In genomic region chr10:85598093-85598599, GRCm38 (mm10) we compare ENCODE assay signal across 10 mouse cellular contexts.
DNase-seq lines count a peak whose midpoint lies in the region; ATAC-seq and TF ChIP-seq lines count a peak whose summit lies in the region.
"Had no signal": no experiment of that assay in that cellular context is flagged by ENCODE, and none has a peak within 500 bp of the region (broad histone marks: within the 10 kb centered on the region; RNA-seq: fewer than 3 reads in every experiment).

No protein-coding gene starts in this region.

- H3K4me3 ChIP-seq in lung, adult 2 months (replicated peaks; ENCODE audit: extremely low read depth, low read depth, low read length): no peak overlapping the region
- H3K4me3 ChIP-seq in embryonic facial prominence, embryonic 11.5 days (ENCODE audit: low read depth, low read length): peak overlapping the region; percentile 49
- H3K4me3 ChIP-seq in intestine, postnatal 0 days (ENCODE audit: low read depth, low read length): peak overlapping the region; percentile 36; the same call in 1 of the 2 replicates
- peak overlapping the region; percentile 39 for H3K4me3 ChIP-seq in lung, embryonic 14.5 days (ENCODE audit: low read depth, low read length)

- WGBS in lung, adult 2 months: 35% methylated on average over 9 of the region's 9 CpGs
- WGBS in embryonic facial prominence, embryonic 11.5 days: 46% methylated on average over 9 of the region's 9 CpGs
- 33% methylated on average over 9 of the region's 9 CpGs for WGBS in intestine, postnatal 0 days
- WGBS in lung, embryonic 14.5 days: 27% methylated on average over 9 of the region's 9 CpGs

- peak; percentile 6 to 24 for DNase-seq in lung, adult 18-20 months
- no peak for DNase-seq in lung, adult 2 months
- DNase-seq in embryonic facial prominence, embryonic 11.5 days (ENCODE audit: low spot score): no peak
- peak; percentile 95 for DNase-seq in heart, adult 11 months
- peak; percentile 71 for DNase-seq in lung, embryonic 14.5 days
- peak; percentile 49 for DNase-seq in right cerebral cortex, postnatal 4 days
- no peak for DNase-seq in ovary, adult 18-20 months (ENCODE audit: low spot score)

- peak overlapping the region; percentile 65 for H3K9ac ChIP-seq in embryonic facial prominence, embryonic 11.5 days (replicated peaks; ENCODE audit: low read length)
- H3K9ac ChIP-seq in intestine, postnatal 0 days (ENCODE audit: low read depth, low read length): no peak overlapping the region
- peak overlapping the region; percentile 36; the same call in 1 of the 2 replicates for H3K9ac ChIP-seq in lung, embryonic 14.5 days
- H3K9ac ChIP-seq: liver, embryonic 14.5 days had no signal

- H3K27me3 ChIP-seq in embryonic facial prominence, embryonic 11.5 days (ENCODE audit: control insufficient read depth, insufficient read depth, low read length): no peaks in the 10 kb centered on the region
- no peaks in the 10 kb centered on the region for H3K27me3 ChIP-seq in intestine, postnatal 0 days (replicated peaks; ENCODE audit: control insufficient read depth, insufficient read depth, low read length)
- H3K27me3 ChIP-seq in lung, embryonic 14.5 days (ENCODE audit: insufficient read depth, low read length): peaks cover 8% of the 10 kb centered on the region; the same call in 1 of the 2 replicates

- no peak overlapping the region for H3K27ac ChIP-seq in embryonic facial prominence, embryonic 11.5 days (replicated peaks; ENCODE audit: low read depth, low read length)
- no peak overlapping the region for H3K27ac ChIP-seq in intestine, postnatal 0 days (ENCODE audit: low read depth, low read length)
- no peak overlapping the region for H3K27ac ChIP-seq in lung, embryonic 14.5 days (ENCODE audit: low read depth)
- H3K27ac ChIP-seq: liver, embryonic 14.5 days had no signal

- H3K4me2 ChIP-seq in embryonic facial prominence, embryonic 11.5 days (ENCODE audit: low read depth, low read length): peak overlapping the region; percentile 89
- peak overlapping the region; percentile 75 for H3K4me2 ChIP-seq in intestine, postnatal 0 days (replicated peaks; ENCODE audit: low read depth)
- H3K4me2 ChIP-seq in lung, embryonic 14.5 days: peak overlapping the region; percentile 64

- TF ChIP-seq POLR2A in lung, adult 2 months (IDR thresholded peaks at IDR 0.05; ENCODE audit: borderline replicate concordance, extremely low read depth, low read depth, low read length): no peak

- peak; percentile 34; the same call in 1 of the 2 replicates for ATAC-seq in embryonic facial prominence, embryonic 11.5 days (replicated peaks; ENCODE audit: insufficient number of reproducible peaks, low FRiP score, low TSS enrichment, low read depth)
- ATAC-seq in intestine, postnatal 0 days: no peak
- peak; percentile 73 for ATAC-seq in lung, embryonic 14.5 days (ENCODE audit: insufficient read depth)

- H3K36me3 ChIP-seq in embryonic facial prominence, embryonic 11.5 days (replicated peaks; ENCODE audit: control insufficient read depth, insufficient read depth, low read depth, low read length): no peaks in the 10 kb centered on the region
- H3K36me3 ChIP-seq in intestine, postnatal 0 days (ENCODE audit: control insufficient read depth, insufficient read depth): no peaks in the 10 kb centered on the region
- no peaks in the 10 kb centered on the region for H3K36me3 ChIP-seq in lung, embryonic 14.5 days (ENCODE audit: insufficient read depth)
- H3K36me3 ChIP-seq: G1E had no signal

- no peaks in the 10 kb centered on the region; the same call in 1 of the 2 replicates for H3K4me1 ChIP-seq in lung, adult 2 months (ENCODE audit: control insufficient read depth, insufficient read depth, low read length)
- peaks cover 2% of the 10 kb centered on the region; the same call in 1 of the 2 replicates for H3K4me1 ChIP-seq in embryonic facial prominence, embryonic 11.5 days (ENCODE audit: control insufficient read depth, insufficient read depth, low read length)
- 0 out of 2 replicates have a peak, but pooled peaks cover 5% of the 10 kb centered on the region for H3K4me1 ChIP-seq in intestine, postnatal 0 days (replicated peaks; ENCODE audit: control insufficient read depth, insufficient read depth, low read length)
- H3K4me1 ChIP-seq in lung, embryonic 14.5 days (ENCODE audit: insufficient read depth): no peaks in the 10 kb centered on the region; the same call in 1 of the 2 replicates

- H3K9me3 ChIP-seq in embryonic facial prominence, embryonic 11.5 days (replicated peaks; ENCODE audit: control insufficient read depth, low read length): no peaks in the 10 kb centered on the region
- H3K9me3 ChIP-seq in intestine, postnatal 0 days (ENCODE audit: control insufficient read depth): no peaks in the 10 kb centered on the region
- H3K9me3 ChIP-seq in lung, embryonic 14.5 days (ENCODE audit: low read depth, low read length): no peaks in the 10 kb centered on the region

- TF ChIP-seq CTCF in lung, adult 2 months (IDR thresholded peaks at IDR 0.05; ENCODE audit: insufficient read depth, low read length): no peak
- no peak for TF ChIP-seq CTCF in intestine, postnatal 0 days (IDR thresholded peaks at IDR 0.05; ENCODE audit: low read depth)
- no peak for TF ChIP-seq CTCF in lung, embryonic 14.5 days (IDR thresholded peaks at IDR 0.05; ENCODE audit: low read depth)

Comparison
In these comparisons a context has a peak if more than half of its experiments do, and no peak if none do; other contexts are left out.
1. DNase-seq: peak in lung, adult 18-20 months (2 of 2), heart, adult 11 months (single experiment), lung, embryonic 14.5 days (single experiment) and right cerebral cortex, postnatal 4 days (single experiment); none in lung, adult 2 months (single experiment), embryonic facial prominence, embryonic 11.5 days (single experiment) and ovary, adult 18-20 months (single experiment).
2. Peak in every context shown above with its lines, with median percentiles within 50 percentile points of each other: H3K4me2 ChIP-seq.